Mouse (Mus musculus): ENCODE measurements around the gene Fmo6. TPM values are rescaled to one million over a fixed set of nuclear protein-coding genes. Genes with fewer than 3 reads are reported as not detected.

The Fmo6 gene
- polyA plus RNA-seq, 1 experiment from 2014 or later = not detected

GRCm38 (mm10) chr1:162891980-162892451 is 45.3 kb downstream of the Fmo6 start:
- H3K27ac ChIP-seq (ENCODE audit: low read length) = no peak overlapping the region
- H3K4me1 ChIP-seq (ENCODE audit: control insufficient read depth, insufficient read depth, low read length) = no peaks in the 10 kb centered on the region
- WGBS = 23% methylated on average over 6 of the region's 6 CpGs
- H3K4me2 ChIP-seq (ENCODE audit: low read depth, low read length) = no peak overlapping the region
- no peaks in the 10 kb centered on the region for H3K9me3 ChIP-seq (ENCODE audit: control insufficient read depth, low read length)
- peak; percentile 72 for ATAC-seq
- H3K36me3 ChIP-seq (ENCODE audit: control insufficient read depth, insufficient read depth, low read length) = no peaks in the 10 kb centered on the region
- no peak overlapping the region for H3K4me3 ChIP-seq (ENCODE audit: low read length)
- H3K27me3 ChIP-seq (replicated peaks; ENCODE audit: control insufficient read depth, insufficient read depth, low read length) = no peaks in the 10 kb centered on the region
- H3K9ac ChIP-seq (ENCODE audit: low read depth, low read length) = no peak overlapping the region

- Histone ChIP-seq H3K36me3 (ENCODE audit: control insufficient read depth, insufficient read depth, low read length) (no peaks in the 10 kb centered on the region), H3K4me1 (ENCODE audit: control insufficient read depth, insufficient read depth, low read length) (no peaks in the 10 kb centered on the region), H3K27me3 (replicated peaks; ENCODE audit: control insufficient read depth, insufficient read depth, low read length) (no peaks in the 10 kb centered on the region), H3K27ac (ENCODE audit: low read length) (no peak overlapping the region), H3K4me3 (ENCODE audit: low read length) (no peak overlapping the region), H3K9ac (ENCODE audit: low read depth, low read length) (no peak overlapping the region), H3K4me2 (ENCODE audit: low read depth, low read length) (no peak overlapping the region), H3K9me3 (ENCODE audit: control insufficient read depth, low read length) (no peaks in the 10 kb centered on the region)
- no peak for ATAC-seq
- WGBS = 88% methylated on average over 12 of the region's 12 CpGs
Measured at GRCm38 (mm10) chr1:162888646-162889045, 48.7 kb downstream of the Fmo6 start.

GRCm38 (mm10) chr1:162887644-162888043 is 49.7 kb downstream of the Fmo6 start:
- Histone ChIP-seq H3K4me2 (ENCODE audit: low read depth, low read length) (no peak overlapping the region), H3K4me3 (ENCODE audit: low read length) (no peak overlapping the region), H3K4me1 (ENCODE audit: control insufficient read depth, insufficient read depth, low read length) (no peaks in the 10 kb centered on the region), H3K9me3 (ENCODE audit: control insufficient read depth, low read length) (no peaks in the 10 kb centered on the region), H3K27ac (ENCODE audit: low read length) (no peak overlapping the region), H3K9ac (ENCODE audit: low read depth, low read length) (no peak overlapping the region), H3K36me3 (ENCODE audit: control insufficient read depth, insufficient read depth, low read length) (no peaks in the 10 kb centered on the region), H3K27me3 (replicated peaks; ENCODE audit: control insufficient read depth, insufficient read depth, low read length) (no peaks in the 10 kb centered on the region)
- WGBS = 93% methylated on average over 7 of the region's 7 CpGs
- no peak for ATAC-seq

- no peak overlapping the region for H3K9ac ChIP-seq (ENCODE audit: low read depth, low read length)
- no peaks in the 10 kb centered on the region for H3K27me3 ChIP-seq (replicated peaks; ENCODE audit: control insufficient read depth, insufficient read depth, low read length)
- H3K9me3 ChIP-seq (ENCODE audit: control insufficient read depth, low read length) = no peaks in the 10 kb centered on the region
- no peaks in the 10 kb centered on the region for H3K4me1 ChIP-seq (ENCODE audit: control insufficient read depth, insufficient read depth, low read length)
- H3K4me3 ChIP-seq (ENCODE audit: low read length) = peak overlapping the region; percentile 19; the same call in 1 of the 2 replicates
- peak overlapping the region; percentile 34; the same call in 1 of the 2 replicates for H3K4me2 ChIP-seq (ENCODE audit: low read depth, low read length)
- ATAC-seq = peak; percentile 96
- H3K36me3 ChIP-seq (ENCODE audit: control insufficient read depth, insufficient read depth, low read length) = no peaks in the 10 kb centered on the region
- H3K27ac ChIP-seq (ENCODE audit: low read length) = peak overlapping the region; percentile 72
- WGBS = 63% methylated on average over 11 of the region's 11 CpGs
Measured at GRCm38 (mm10) chr1:162886138-162886816, 51.0 kb downstream of the Fmo6 start.

GRCm38 (mm10) chr1:162882681-162883080 is 54.6 kb downstream of the Fmo6 start:
- H3K4me1 ChIP-seq (ENCODE audit: control insufficient read depth, insufficient read depth, low read length) = no peaks in the 10 kb centered on the region
- no peak overlapping the region for H3K4me2 ChIP-seq (ENCODE audit: low read depth, low read length)
- H3K27me3 ChIP-seq (replicated peaks; ENCODE audit: control insufficient read depth, insufficient read depth, low read length) = no peaks in the 10 kb centered on the region
- H3K27ac ChIP-seq (ENCODE audit: low read length) = no peak overlapping the region
- H3K36me3 ChIP-seq (ENCODE audit: control insufficient read depth, insufficient read depth, low read length) = no peaks in the 10 kb centered on the region
- no peak overlapping the region for H3K4me3 ChIP-seq (ENCODE audit: low read length)
- H3K9ac ChIP-seq (ENCODE audit: low read depth, low read length) = no peak overlapping the region
- 71% methylated on average over 4 of the region's 4 CpGs for WGBS
- ATAC-seq = no peak
- H3K9me3 ChIP-seq (ENCODE audit: control insufficient read depth, low read length) = no peaks in the 10 kb centered on the region

- ATAC-seq = peak; percentile 66; the same call in 1 of the 2 replicates
- no peaks in the 10 kb centered on the region for H3K9me3 ChIP-seq (ENCODE audit: control insufficient read depth, low read length)
- no peak overlapping the region for H3K4me2 ChIP-seq (ENCODE audit: low read depth, low read length)
Measured at GRCm38 (mm10) chr1:162879595-162880369, 57.5 kb downstream of the Fmo6 start.

GRCm38 (mm10) chr1:162875091-162875490 is 62.2 kb downstream of the Fmo6 start:
- H3K4me1 ChIP-seq (ENCODE audit: control insufficient read depth, insufficient read depth, low read length) = peaks cover 12% of the 10 kb centered on the region
- ATAC-seq = no peak

More at GRCm38 (mm10) chr1:162879595-162880369, 57.5 kb downstream of the Fmo6 start:
- no peaks in the 10 kb centered on the region for H3K27me3 ChIP-seq (replicated peaks; ENCODE audit: control insufficient read depth, insufficient read depth, low read length)
- no peak overlapping the region for H3K9ac ChIP-seq (ENCODE audit: low read depth, low read length)
- no peaks in the 10 kb centered on the region for H3K36me3 ChIP-seq (ENCODE audit: control insufficient read depth, insufficient read depth, low read length)
- H3K4me1 ChIP-seq (ENCODE audit: control insufficient read depth, insufficient read depth, low read length) = no peaks in the 10 kb centered on the region
- WGBS = 60% methylated on average over 11 of the region's 11 CpGs
- no peak overlapping the region for H3K27ac ChIP-seq (ENCODE audit: low read length)
- H3K4me3 ChIP-seq (ENCODE audit: low read length) = no peak overlapping the region

GRCm38 (mm10) chr1:162871701-162872311 is 65.5 kb downstream of the Fmo6 start:
- Histone ChIP-seq H3K4me3 (ENCODE audit: low read length) (no peak overlapping the region), H3K36me3 (ENCODE audit: control insufficient read depth, insufficient read depth, low read length) (no peaks in the 10 kb centered on the region), H3K4me1 (ENCODE audit: control insufficient read depth, insufficient read depth, low read length) (peaks cover 12% of the 10 kb centered on the region), H3K27ac (ENCODE audit: low read length) (peak overlapping the region; percentile 72), H3K4me2 (ENCODE audit: low read depth, low read length) (no peak overlapping the region), H3K9me3 (ENCODE audit: control insufficient read depth, low read length) (no peaks in the 10 kb centered on the region), H3K27me3 (replicated peaks; ENCODE audit: control insufficient read depth, insufficient read depth, low read length) (no peaks in the 10 kb centered on the region), H3K9ac (ENCODE audit: low read depth, low read length) (no peak overlapping the region)
- peak; percentile 65 for ATAC-seq
- WGBS = 38% methylated on average over 9 of the region's 9 CpGs

More at GRCm38 (mm10) chr1:162875091-162875490, 62.2 kb downstream of the Fmo6 start:
- H3K27me3 ChIP-seq (replicated peaks; ENCODE audit: control insufficient read depth, insufficient read depth, low read length) = no peaks in the 10 kb centered on the region
- no peak overlapping the region for H3K9ac ChIP-seq (ENCODE audit: low read depth, low read length)
- WGBS = 33% methylated on average over 3 of the region's 3 CpGs
- no peak overlapping the region for H3K27ac ChIP-seq (ENCODE audit: low read length)
- H3K36me3 ChIP-seq (ENCODE audit: control insufficient read depth, insufficient read depth, low read length) = no peaks in the 10 kb centered on the region
- H3K9me3 ChIP-seq (ENCODE audit: control insufficient read depth, low read length) = no peaks in the 10 kb centered on the region
- H3K4me2 ChIP-seq (ENCODE audit: low read depth, low read length) = no peak overlapping the region
- no peak overlapping the region for H3K4me3 ChIP-seq (ENCODE audit: low read length)

GRCm38 (mm10) chr1:162870978-162871377 is 66.3 kb downstream of the Fmo6 start:
- Histone ChIP-seq H3K4me3 (ENCODE audit: low read length) (no peak overlapping the region), H3K27ac (ENCODE audit: low read length) (peak overlapping the region; percentile 72), H3K9me3 (ENCODE audit: control insufficient read depth, low read length) (no peaks in the 10 kb centered on the region), H3K4me1 (ENCODE audit: control insufficient read depth, insufficient read depth, low read length) (peaks cover 12% of the 10 kb centered on the region), H3K4me2 (ENCODE audit: low read depth, low read length) (no peak overlapping the region), H3K9ac (ENCODE audit: low read depth, low read length) (no peak overlapping the region), H3K27me3 (replicated peaks; ENCODE audit: control insufficient read depth, insufficient read depth, low read length) (no peaks in the 10 kb centered on the region), H3K36me3 (ENCODE audit: control insufficient read depth, insufficient read depth, low read length) (no peaks in the 10 kb centered on the region)
- peak; percentile 81 for ATAC-seq
- 62% methylated on average over 7 of the region's 7 CpGs for WGBS

Data from intestine, embryonic 16.5 days (tissue).